Mouse (Mus musculus) bone marrow macrophage, adult 2 months (primary cell): ENCODE data around the gene Gm8257.

Experiments
- CTCF ChIP-seq: IDR thresholded peaks from 2 replicates; pipeline ENCODE4 v1.5.1; 2012; ENCODE audit warnings: low read depth, mild to moderate bottlenecking, low read length, moderate library complexity
- POLR2A ChIP-seq: IDR thresholded peaks from 2 replicates; pipeline ENCODE4 v1.6.1; 2012; ENCODE audit warnings: mild to moderate bottlenecking, low read depth, low read length, borderline replicate concordance

DNA sequence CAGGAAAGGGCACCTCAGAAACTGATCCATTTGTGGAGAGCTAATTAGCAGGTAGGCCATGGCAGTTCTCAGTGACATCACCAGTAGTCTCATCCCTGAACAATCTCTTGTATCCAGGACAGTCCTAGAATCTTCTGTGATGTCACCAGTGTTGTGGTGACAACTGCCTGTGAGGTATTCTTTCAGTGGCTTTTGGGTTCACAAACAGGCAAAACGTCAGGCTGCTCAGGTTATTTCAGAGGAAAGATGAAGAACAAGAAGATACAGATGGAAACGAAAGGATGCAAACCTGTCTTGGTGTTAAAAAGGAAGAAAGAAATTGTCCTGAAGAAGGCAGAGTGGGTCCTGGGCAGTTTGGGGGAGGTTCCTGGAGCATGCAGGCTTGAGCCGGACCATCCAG lies 44.0 kb upstream of the Gm8257 start, which contains the start of gene Gm8267:
- TF ChIP-seq POLR2A (no peak), CTCF (no peak)
